Mouse (Mus musculus) hindbrain, embryonic 11.5 days (tissue): Measurements from ENCODE around the gene Lgi1. TPM values are rescaled to one million over a fixed set of nuclear protein-coding genes. Genes with fewer than 3 reads are reported as not detected.
A peak's percentile ranks its signal among the peaks of the same experiment; 100 is the strongest.

Experiments
- ATAC-seq: fragments of 200-750 bp; cut with Nextera tagmentation; 2 replicates; pipeline ENCODE4 v1.8.0; 2017; ENCODE audit warnings: mild to moderate bottlenecking, moderate TSS enrichment, moderate library complexity; ENCODE audit not compliant: low FRiP score
- DNase-seq: peaks from one replicate; pipeline ENCODE4 v3.0.0-alpha.2; 2015; ENCODE audit warnings: low spot score
- H3K27ac ChIP-seq: fragments of 300-500 bp; sonication (generic); 2 replicates; pipeline ENCODE4 v1.5.1; 2014; ENCODE audit warnings: mild to moderate bottlenecking, low read depth, low read length
- H3K27me3 ChIP-seq: fragments of 300-500 bp; sonication (generic); 2 replicates; pipeline ENCODE4 v1.6.1; 2014; ENCODE audit warnings: mild to moderate bottlenecking, low read length, moderate library complexity, mixed read lengths; ENCODE audit not compliant: control insufficient read depth, insufficient read depth
- H3K36me3 ChIP-seq: fragments of 300-500 bp; sonication (generic); 2 replicates; pipeline ENCODE4 v1.6.1; 2014; ENCODE audit warnings: mild to moderate bottlenecking, low read length, moderate library complexity, mixed read lengths; ENCODE audit not compliant: control insufficient read depth, insufficient read depth
- H3K4me1 ChIP-seq: fragments of 300-500 bp; sonication (generic); replicated peaks from 2 replicates; pipeline ENCODE4 v1.6.1; 2014; ENCODE audit warnings: low read length, mixed read lengths; ENCODE audit not compliant: control insufficient read depth, insufficient read depth
- H3K4me2 ChIP-seq: fragments of 300-500 bp; sonication (generic); replicated peaks from 2 replicates; pipeline ENCODE4 v1.6.1; 2014; ENCODE audit warnings: mild to moderate bottlenecking, low read depth, low read length
- H3K4me3 ChIP-seq: fragments of 300-500 bp; sonication (generic); 2 replicates; pipeline ENCODE4 v1.5.1; 2014; ENCODE audit warnings: low read depth, low read length
- H3K9ac ChIP-seq: fragments of 300-500 bp; sonication (generic); 2 replicates; pipeline ENCODE4 v1.6.1; 2014; ENCODE audit warnings: low read depth, low read length
- H3K9me3 ChIP-seq: fragments of 300-500 bp; sonication (generic); 2 replicates; pipeline ENCODE4 v1.6.1; 2016; ENCODE audit warnings: low read length; ENCODE audit not compliant: control insufficient read depth
- WGBS: fragments of 180-500 bp; shearing (Covaris S2); extraction: QIAGEN DNeasy Blood & Tissue Kit; methylation state at CpG from one replicate; pipeline ENCODE4 v1.1.7; 2014; 5-methylcytosine and 5-hydroxymethylcytosine counted together
- polyA plus RNA-seq: library from polyadenylated mRNA; unstranded; fragments of >200 nt; fragmentation: Nextera tagmentation; extraction: Ambion mirVana; gene quantifications from 2 replicates; pipeline ENCODE4 v1.2.1, GENCODE M21; 2014

The Lgi1 gene
- polyA plus RNA-seq, 1 experiment from 2014 or later = 2.1 TPM

DNA sequence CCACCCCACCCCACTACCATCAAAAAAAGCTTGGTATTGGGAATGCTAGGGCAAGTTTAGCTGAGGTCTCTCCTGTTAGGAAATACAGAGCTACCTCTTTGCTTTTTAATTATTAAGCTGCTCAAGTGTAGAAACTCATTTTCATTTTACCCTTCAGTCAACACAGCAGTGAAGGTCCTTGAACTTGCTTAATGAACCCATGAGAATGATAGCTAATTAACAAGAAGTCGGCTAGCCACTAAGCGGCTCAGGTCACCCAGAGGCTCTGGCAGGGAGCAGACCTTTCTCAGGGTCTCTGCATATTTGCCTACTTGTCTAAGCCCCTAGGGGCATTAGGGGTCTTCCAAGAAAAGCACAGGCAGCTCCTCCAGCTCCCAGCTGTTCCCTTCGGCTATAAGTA is 75.4 kb downstream of the Lgi1 start:
- WGBS = 79% methylated on average over 3 of the region's 3 CpGs
- no peak overlapping the region for H3K4me2 ChIP-seq
- no peaks in the 10 kb centered on the region for H3K36me3 ChIP-seq
- H3K9me3 ChIP-seq = no peaks in the 10 kb centered on the region
- H3K9ac ChIP-seq = no peak overlapping the region
- H3K27me3 ChIP-seq = no peaks in the 10 kb centered on the region
- ATAC-seq (no peak), DNase-seq (no peak)
- H3K4me1 ChIP-seq = no peaks in the 10 kb centered on the region
- H3K4me3 ChIP-seq = no peak overlapping the region
- H3K27ac ChIP-seq = no peak overlapping the region

DNA sequence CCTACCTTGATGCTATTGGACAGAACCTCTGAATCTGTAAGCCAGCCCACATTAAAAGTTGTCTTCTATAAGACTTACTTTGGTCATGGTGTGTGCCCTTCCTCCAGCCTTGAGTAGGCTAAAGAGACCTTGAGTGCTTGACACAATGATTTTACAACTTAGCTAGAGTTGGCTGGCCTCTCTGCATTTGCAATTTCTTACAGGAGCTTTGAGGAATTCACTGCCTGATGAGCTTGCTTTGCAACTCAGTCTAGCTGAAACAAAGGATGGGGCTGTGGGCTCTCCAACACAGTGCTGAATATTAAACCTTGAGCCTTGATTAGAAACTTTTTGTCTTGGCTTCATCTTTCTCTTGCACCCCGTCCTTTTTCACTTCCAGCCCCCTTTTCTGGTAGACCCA is 78.9 kb downstream of the Lgi1 start:
- Histone ChIP-seq H3K36me3 (no peaks in the 10 kb centered on the region), H3K4me2 (no peak overlapping the region), H3K9me3 (no peaks in the 10 kb centered on the region), H3K27me3 (no peaks in the 10 kb centered on the region), H3K9ac (no peak overlapping the region), H3K4me3 (no peak overlapping the region), H3K27ac (no peak overlapping the region), H3K4me1 (no peaks in the 10 kb centered on the region)
- ATAC-seq = no peak
- DNase-seq = no peak
- 76% methylated on average over 1 of the region's 1 CpGs for WGBS

- Histone ChIP-seq H3K27me3 (no peaks in the 10 kb centered on the region), H3K27ac (no peak overlapping the region), H3K4me3 (no peak overlapping the region), H3K9me3 (no peaks in the 10 kb centered on the region), H3K4me2 (no peak overlapping the region), H3K36me3 (no peaks in the 10 kb centered on the region), H3K9ac (no peak overlapping the region), H3K4me1 (no peaks in the 10 kb centered on the region)
- DNase-seq (no peak), ATAC-seq (peak; percentile 51)
- WGBS = 28% methylated on average over 13 of the region's 13 CpGs
Measured at GRCm38 (mm10) chr19:38348271-38349012, 84.1 kb downstream of the Lgi1 start.

DNA sequence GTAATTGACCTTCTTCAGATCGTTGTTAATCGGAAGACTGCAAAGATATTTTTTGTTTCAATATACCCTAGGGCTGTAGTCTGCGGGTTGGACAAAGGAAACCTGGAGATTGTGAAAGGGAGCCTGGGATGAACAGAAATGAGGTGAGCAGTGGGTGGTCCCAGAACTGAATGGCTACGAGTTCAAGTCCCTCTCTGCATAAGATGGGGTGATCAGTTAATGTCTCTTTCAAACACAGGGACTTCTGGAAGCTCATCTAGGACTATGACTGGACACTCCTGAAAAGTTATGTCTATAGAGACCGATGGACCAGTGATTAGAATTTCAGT is 84.6 kb downstream of the Lgi1 start:
- no peak overlapping the region for H3K9ac ChIP-seq
- no peaks in the 10 kb centered on the region for H3K9me3 ChIP-seq
- no peak overlapping the region for H3K27ac ChIP-seq
- H3K4me2 ChIP-seq = no peak overlapping the region
- H3K27me3 ChIP-seq = no peaks in the 10 kb centered on the region
- H3K36me3 ChIP-seq = no peaks in the 10 kb centered on the region
- no peaks in the 10 kb centered on the region for H3K4me1 ChIP-seq
- DNase-seq (no peak), ATAC-seq (no peak)
- 67% methylated on average over 5 of the region's 5 CpGs for WGBS
- H3K4me3 ChIP-seq = no peak overlapping the region

- Histone ChIP-seq H3K9ac (no peak overlapping the region), H3K27me3 (no peaks in the 10 kb centered on the region), H3K36me3 (no peaks in the 10 kb centered on the region), H3K27ac (no peak overlapping the region), H3K4me1 (no peaks in the 10 kb centered on the region), H3K4me2 (no peak overlapping the region), H3K4me3 (no peak overlapping the region), H3K9me3 (no peaks in the 10 kb centered on the region)
- DNase-seq (no peak), ATAC-seq (no peak)
- 91% methylated on average over 2 of the region's 2 CpGs for WGBS
Measured at GRCm38 (mm10) chr19:38351202-38351601, 86.9 kb downstream of the Lgi1 start.

GRCm38 (mm10) chr19:38351728-38352127 is 87.4 kb downstream of the Lgi1 start:
- no peak overlapping the region for H3K4me3 ChIP-seq
- ATAC-seq (no peak), DNase-seq (no peak)
- H3K27ac ChIP-seq = no peak overlapping the region
- no peaks in the 10 kb centered on the region for H3K36me3 ChIP-seq
- H3K9me3 ChIP-seq = no peaks in the 10 kb centered on the region
- no peak overlapping the region for H3K9ac ChIP-seq
- H3K4me2 ChIP-seq = no peak overlapping the region
- 91% methylated on average over 3 of the region's 3 CpGs for WGBS
- H3K4me1 ChIP-seq = no peaks in the 10 kb centered on the region
- H3K27me3 ChIP-seq = no peaks in the 10 kb centered on the region

- H3K36me3 ChIP-seq = no peaks in the 10 kb centered on the region
- WGBS = 45% methylated on average over 6 of the region's 6 CpGs
- no peak overlapping the region for H3K27ac ChIP-seq
- no peak overlapping the region for H3K4me2 ChIP-seq
- ATAC-seq = no peak; the same call in 1 of the 2 replicates
- H3K4me3 ChIP-seq = no peak overlapping the region
- no peaks in the 10 kb centered on the region for H3K27me3 ChIP-seq
- DNase-seq = peak; percentile 79
- no peaks in the 10 kb centered on the region for H3K4me1 ChIP-seq
- H3K9me3 ChIP-seq = no peaks in the 10 kb centered on the region
- no peak overlapping the region for H3K9ac ChIP-seq
Measured at GRCm38 (mm10) chr19:38352495-38353130, 88.3 kb downstream of the Lgi1 start.

DNA sequence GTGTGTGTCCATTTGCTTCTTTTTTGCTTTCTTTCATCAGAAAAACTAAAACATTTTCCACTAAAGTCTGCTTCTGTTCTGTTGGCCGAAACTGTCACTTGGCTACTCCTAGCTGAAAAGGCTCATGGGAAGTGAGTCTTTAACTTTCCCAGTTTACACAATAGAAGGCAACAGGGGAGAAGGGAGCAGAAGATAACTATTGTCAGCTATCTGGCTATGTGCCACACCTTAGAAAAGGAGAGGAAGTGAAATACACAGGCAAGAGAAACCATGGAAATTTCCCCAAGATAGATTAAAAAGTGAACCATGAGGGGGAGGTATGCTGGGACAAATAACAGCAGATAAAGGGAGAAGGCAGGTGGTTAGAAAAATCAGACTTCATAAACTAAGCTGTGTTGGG is 89.9 kb downstream of the Lgi1 start:
- H3K9ac ChIP-seq = no peak overlapping the region
- ATAC-seq (no peak), DNase-seq (no peak)
- no peak overlapping the region for H3K27ac ChIP-seq
- no peak overlapping the region for H3K4me3 ChIP-seq
- no peaks in the 10 kb centered on the region for H3K4me1 ChIP-seq
- WGBS = 84% methylated on average over 1 of the region's 1 CpGs
- H3K9me3 ChIP-seq = no peaks in the 10 kb centered on the region
- no peaks in the 10 kb centered on the region for H3K36me3 ChIP-seq
- no peaks in the 10 kb centered on the region for H3K27me3 ChIP-seq
- H3K4me2 ChIP-seq = no peak overlapping the region

DNA sequence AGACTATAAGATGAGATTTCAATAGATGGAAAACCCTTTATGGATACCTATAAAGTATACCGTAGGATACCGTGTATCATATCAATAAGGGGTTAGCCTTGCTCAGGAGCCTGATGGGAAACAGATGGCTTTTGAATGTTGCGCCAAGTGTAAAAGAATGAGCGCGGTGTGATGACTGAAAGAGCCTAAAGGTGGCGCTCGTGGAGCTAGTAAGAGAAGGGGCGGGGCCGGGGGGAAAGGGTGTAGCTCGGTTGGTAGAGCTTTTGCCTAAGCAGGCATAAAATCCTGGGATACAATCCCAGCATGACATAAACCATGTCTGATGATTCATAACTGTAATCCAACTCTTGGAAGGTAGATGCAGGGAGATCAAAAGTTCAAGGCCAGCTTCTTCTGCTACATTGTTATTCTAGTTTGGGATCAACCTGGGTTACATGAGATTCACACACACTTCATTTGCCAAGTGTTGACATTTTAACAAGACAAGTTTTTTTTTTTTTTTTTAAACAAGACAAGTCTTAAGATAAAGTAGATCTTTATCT is 90.6 kb downstream of the Lgi1 start:
- Histone ChIP-seq H3K36me3 (no peaks in the 10 kb centered on the region), H3K4me3 (no peak overlapping the region), H3K27me3 (no peaks in the 10 kb centered on the region), H3K9ac (no peak overlapping the region), H3K27ac (no peak overlapping the region), H3K4me1 (no peaks in the 10 kb centered on the region), H3K9me3 (no peaks in the 10 kb centered on the region), H3K4me2 (no peak overlapping the region)
- ATAC-seq = no peak
- no peak for DNase-seq
- 65% methylated on average over 10 of the region's 10 CpGs for WGBS
